Mouse (Mus musculus) liver, postnatal 0 days (tissue): ENCODE data around the gene Gpr135. TPM values are rescaled to one million over a fixed set of nuclear protein-coding genes. Genes with fewer than 3 reads are reported as not detected.

Experiments used
- ATAC-seq: fragments of 200-750 bp; cut with Nextera tagmentation; 2 replicates; pipeline ENCODE4 v1.8.0; 2017; ENCODE audit warnings: mild to moderate bottlenecking, moderate library complexity
- DNase-seq: peaks from one replicate; pipeline ENCODE4 v3.0.0-alpha.2; 2016
- H3K27ac ChIP-seq: fragments of 300-500 bp; sonication (generic); 2 replicates; pipeline ENCODE4 v1.5.1; 2014; ENCODE audit warnings: antibody characterized with exemption, moderate library complexity, mild to moderate bottlenecking, low read depth
- H3K27me3 ChIP-seq: fragments of 300-500 bp; sonication (generic); 2 replicates; pipeline ENCODE4 v1.6.1; 2014; ENCODE audit warnings: low read length, control low read depth, mixed read lengths; ENCODE audit not compliant: insufficient read depth
- H3K36me3 ChIP-seq: fragments of 300-500 bp; sonication (generic); replicated peaks from 2 replicates; pipeline ENCODE4 v1.6.1; 2014; ENCODE audit warnings: mild to moderate bottlenecking, control low read depth, low read length, moderate library complexity, mixed read lengths; ENCODE audit not compliant: insufficient read depth
- H3K4me1 ChIP-seq: fragments of 300-500 bp; sonication (generic); 2 replicates; pipeline ENCODE4 v1.6.1; 2014; ENCODE audit warnings: antibody characterized with exemption, mild to moderate bottlenecking, control low read depth; ENCODE audit not compliant: insufficient read depth
- H3K4me2 ChIP-seq: fragments of 300-500 bp; sonication (generic); 2 replicates; pipeline ENCODE4 v1.6.1; 2014; ENCODE audit warnings: low read depth, mild to moderate bottlenecking, low read length, moderate library complexity, mixed read lengths
- H3K4me3 ChIP-seq: fragments of 300-500 bp; sonication (generic); 2 replicates; pipeline ENCODE4 v1.5.1; 2014; ENCODE audit warnings: low read depth, low read length
- H3K9ac ChIP-seq: fragments of 300-500 bp; sonication (generic); replicated peaks from 2 replicates; pipeline ENCODE4 v1.6.1; 2014; ENCODE audit warnings: mild to moderate bottlenecking, moderate library complexity
- H3K9me3 ChIP-seq: fragments of 300-500 bp; sonication (generic); 2 replicates; pipeline ENCODE4 v1.6.1; 2016; ENCODE audit warnings: mild to moderate bottlenecking, control low read depth, low read length, mixed read lengths
- CTCF ChIP-seq: sonication (generic); IDR thresholded peaks from 2 replicates; pipeline ENCODE4 v1.5.1; 2016; ENCODE audit warnings: antibody characterized with exemption, low read depth
- EP300 ChIP-seq: IDR thresholded peaks from 2 replicates; pipeline ENCODE4 v1.6.1; 2016; ENCODE audit warnings: antibody characterized with exemption, low read depth, mild to moderate bottlenecking
- WGBS: fragments of 180-500 bp; shearing (Covaris S2); extraction: QIAGEN DNeasy Blood & Tissue Kit; methylation state at CpG from one replicate; pipeline ENCODE4 v1.1.7; 2014; ENCODE audit not compliant: insufficient replicate concordance; 5-methylcytosine and 5-hydroxymethylcytosine counted together
- polyA plus RNA-seq: library from polyadenylated mRNA; unstranded; fragments of >200 nt; fragmentation: Nextera tagmentation; extraction: Ambion mirVana; gene quantifications from 2 replicates; pipeline ENCODE4 v1.2.1, GENCODE M21; 2015

The Gpr135 gene
- polyA plus RNA-seq, 1 experiment from 2014 or later = 0.60 TPM

GRCm38 (mm10) chr12:72084261-72085023, 13.5 kb upstream of the Gpr135 start:
- Histone ChIP-seq H3K36me3 (no peaks in the 10 kb centered on the region), H3K4me3 (peak overlapping the region; percentile 68), H3K4me2 (peak overlapping the region; percentile 94), H3K9ac (peak overlapping the region; percentile 68), H3K9me3 (no peaks in the 10 kb centered on the region), H3K27me3 (no peaks in the 10 kb centered on the region), H3K27ac (peak overlapping the region; percentile 96), H3K4me1 (peaks cover 18% of the 10 kb centered on the region)
- DNase-seq = peak; percentile 79
- TF ChIP-seq CTCF (no peak), EP300 (no peak)
- ATAC-seq = peak; percentile 42
- 9% methylated on average over 46 of the region's 46 CpGs for WGBS

GRCm38 (mm10) chr12:72083265-72083664, 12.3 kb upstream of the Gpr135 start:
- no peak overlapping the region for H3K4me3 ChIP-seq

GRCm38 (mm10) chr12:72082370-72082769, 11.4 kb upstream of the Gpr135 start:
- DNase-seq (peak; percentile 43), ATAC-seq (no peak)
- Histone ChIP-seq H3K4me1 (peaks cover 18% of the 10 kb centered on the region), H3K27ac (no peak overlapping the region), H3K4me3 (no peak overlapping the region), H3K36me3 (no peaks in the 10 kb centered on the region), H3K9ac (no peak overlapping the region), H3K9me3 (no peaks in the 10 kb centered on the region), H3K4me2 (peak overlapping the region; percentile 53), H3K27me3 (no peaks in the 10 kb centered on the region)
- 33% methylated on average over 18 of the region's 18 CpGs for WGBS
- TF ChIP-seq CTCF = no peak
- no peak for TF ChIP-seq EP300

More at GRCm38 (mm10) chr12:72083265-72083664, 12.3 kb upstream of the Gpr135 start:
- no peaks in the 10 kb centered on the region for H3K36me3 ChIP-seq
- 62% methylated on average over 9 of the region's 9 CpGs for WGBS
- TF ChIP-seq EP300 (no peak), CTCF (no peak)
- ATAC-seq (no peak), DNase-seq (no peak)
- H3K9ac ChIP-seq = no peak overlapping the region
- H3K27ac ChIP-seq = no peak overlapping the region
- peaks cover 18% of the 10 kb centered on the region for H3K4me1 ChIP-seq
- no peaks in the 10 kb centered on the region for H3K9me3 ChIP-seq
- peak overlapping the region; percentile 94; the same call in 1 of the 2 replicates for H3K4me2 ChIP-seq
- H3K27me3 ChIP-seq = no peaks in the 10 kb centered on the region

GRCm38 (mm10) chr12:72081961-72082360, 11.0 kb upstream of the Gpr135 start:
- Histone ChIP-seq H3K9ac (no peak overlapping the region), H3K4me1 (peaks cover 18% of the 10 kb centered on the region), H3K27me3 (no peaks in the 10 kb centered on the region), H3K4me2 (peak overlapping the region; percentile 53), H3K9me3 (no peaks in the 10 kb centered on the region), H3K27ac (no peak overlapping the region), H3K36me3 (no peaks in the 10 kb centered on the region), H3K4me3 (no peak overlapping the region)
- ATAC-seq (no peak), DNase-seq (no peak)
- WGBS = 60% methylated on average over 3 of the region's 3 CpGs
- TF ChIP-seq CTCF (no peak), EP300 (no peak)

DNA sequence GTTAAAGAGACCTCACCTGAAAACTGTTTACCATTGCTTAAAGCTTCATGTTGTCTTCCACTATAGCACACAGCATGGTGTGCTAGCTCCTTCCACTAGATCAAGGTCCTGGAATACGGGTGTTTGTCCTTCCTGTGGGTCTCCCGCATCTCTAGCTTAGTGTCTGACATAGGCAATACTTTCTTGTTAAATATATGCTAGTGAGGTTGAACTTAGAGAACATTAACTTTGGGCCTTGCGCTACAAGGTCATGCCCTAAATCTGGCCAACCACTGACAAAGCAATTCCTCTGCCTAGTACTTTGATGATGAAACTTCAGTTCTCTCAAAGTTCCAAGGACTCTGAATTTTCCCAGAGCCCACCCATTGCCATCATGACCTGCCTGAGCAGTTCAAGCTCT, 7.3 kb upstream of the Gpr135 start:
- Histone ChIP-seq H3K9me3 (peaks cover 7% of the 10 kb centered on the region; the same call in 1 of the 2 replicates), H3K9ac (no peak overlapping the region), H3K4me3 (no peak overlapping the region), H3K36me3 (peaks cover 10% of the 10 kb centered on the region; the same call in 1 of the 2 replicates), H3K4me2 (no peak overlapping the region; the same call in 1 of the 2 replicates), H3K4me1 (peaks cover 6% of the 10 kb centered on the region; the same call in 1 of the 2 replicates), H3K27ac (peak overlapping the region; percentile 34; the same call in 1 of the 2 replicates), H3K27me3 (no peaks in the 10 kb centered on the region)
- WGBS = 58% methylated on average over 3 of the region's 3 CpGs
- ATAC-seq = peak; percentile 80
- DNase-seq = no peak
- no peak for TF ChIP-seq CTCF
- peak; percentile 24; the same call in 1 of the 2 replicates for TF ChIP-seq EP300

DNA sequence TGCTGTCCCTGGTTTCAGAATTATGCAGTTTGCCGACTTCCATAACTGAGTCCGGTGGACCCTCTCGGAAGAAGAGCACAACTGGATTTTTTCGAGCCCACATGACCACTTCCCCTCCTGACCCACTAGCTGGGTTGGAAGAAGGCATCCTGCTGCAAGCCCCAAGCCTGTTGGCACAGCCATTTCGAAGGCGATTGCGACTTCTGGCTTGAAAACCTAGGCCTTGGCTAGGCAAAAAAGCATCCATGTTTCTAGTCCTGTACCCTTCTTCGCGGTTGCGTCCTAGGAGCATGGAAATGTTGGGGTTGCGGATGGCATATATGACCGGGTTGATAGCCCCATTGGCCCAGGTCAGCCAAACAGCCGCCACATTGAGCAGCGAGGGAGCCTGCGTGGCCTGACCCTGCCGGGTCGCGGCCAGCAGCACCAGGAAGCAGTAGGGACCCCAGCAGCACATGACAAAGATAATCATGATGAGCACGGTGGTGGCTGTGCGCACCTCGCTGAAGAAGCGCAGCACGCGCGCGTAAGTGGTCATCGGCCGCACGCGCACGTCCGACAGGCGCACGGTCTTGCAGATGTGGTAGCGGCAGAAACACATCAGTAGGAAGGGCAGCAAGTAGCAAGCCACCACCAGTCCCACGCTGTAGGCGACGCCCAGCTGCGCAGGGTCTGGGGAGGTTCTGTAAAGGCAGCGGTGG, 1.1 kb downstream of the Gpr135 start:
- peak overlapping the region; percentile 86 for H3K4me2 ChIP-seq
- TF ChIP-seq CTCF (no peak), EP300 (no peak)
- H3K27ac ChIP-seq = no peak overlapping the region
- no peak for DNase-seq
- H3K4me3 ChIP-seq = peak overlapping the region; percentile 62
- H3K27me3 ChIP-seq = peaks cover 29% of the 10 kb centered on the region
- ATAC-seq = peak; percentile 58
- H3K4me1 ChIP-seq = peaks cover 13% of the 10 kb centered on the region
- H3K9ac ChIP-seq = no peak overlapping the region
- peaks cover 6% of the 10 kb centered on the region; the same call in 1 of the 2 replicates for H3K36me3 ChIP-seq
- peaks cover 7% of the 10 kb centered on the region; the same call in 1 of the 2 replicates for H3K9me3 ChIP-seq
- 6% methylated on average over 38 of the region's 40 CpGs for WGBS
